Mouse (Mus musculus) neural tube, postnatal 0 days (tissue): ENCODE results near the gene Otub1. TPM values are rescaled to one million over a fixed set of nuclear protein-coding genes. Genes with fewer than 3 reads are reported as not detected.

Source experiments
- polyA plus RNA-seq: library from polyadenylated mRNA; unstranded; fragments of >200 nt; fragmentation: Nextera tagmentation; extraction: Ambion mirVana; gene quantifications from 2 replicates; pipeline ENCODE4 v1.2.1, GENCODE M21; 2015

Otub1 gene
- polyA plus RNA-seq: 253 and 254 TPM in 2 replicates

DNA sequence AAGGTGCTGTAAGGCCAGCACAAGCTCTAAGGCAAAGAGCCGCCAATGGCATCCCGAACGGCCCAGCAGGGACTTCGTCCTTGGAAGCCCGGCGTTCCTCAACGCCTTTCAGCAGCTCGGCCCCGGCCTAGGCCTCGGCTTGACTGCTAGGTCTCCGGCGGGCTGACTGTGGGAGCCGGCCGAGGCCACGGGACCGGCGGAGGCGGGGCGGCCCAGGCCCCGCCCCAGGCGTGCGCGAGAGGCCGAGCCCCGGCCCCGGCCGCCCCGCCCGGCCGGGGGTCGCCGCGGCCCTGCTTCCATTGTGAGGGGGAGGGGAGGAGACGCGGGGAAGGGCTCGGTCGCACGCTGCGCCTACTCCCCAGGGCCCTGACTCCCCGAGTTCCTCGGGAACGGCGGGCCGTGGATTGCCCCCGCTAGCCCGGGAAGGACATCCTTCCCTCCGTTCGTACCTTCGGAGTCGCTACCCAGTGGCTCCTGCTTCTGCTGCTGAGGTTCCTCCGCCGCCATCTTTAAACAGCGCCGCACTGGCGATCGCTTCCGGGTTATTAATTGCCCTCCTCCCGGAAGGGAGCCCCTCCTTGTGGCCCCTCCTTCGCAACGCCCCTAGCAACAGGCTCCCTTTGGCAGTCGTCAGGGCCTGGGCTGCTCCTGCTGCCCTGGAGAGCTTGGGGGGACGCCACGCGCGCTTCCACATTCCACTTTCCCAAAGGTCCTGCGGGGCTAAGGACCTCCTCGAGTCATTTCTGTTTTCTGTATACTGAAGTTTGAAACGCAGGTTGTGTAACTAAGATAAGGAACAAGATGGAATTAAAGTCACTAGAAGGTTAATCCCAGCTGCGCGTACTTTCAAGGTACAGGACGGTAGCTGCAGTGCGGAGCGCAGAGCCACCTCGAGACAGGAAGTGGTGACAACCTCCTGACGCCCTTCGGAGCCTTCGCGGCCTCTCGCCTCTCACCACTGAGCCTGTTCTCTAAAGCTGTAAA lies at the start of gene Otub1:
TSS of gene Otub1 (minus strand) at position 564 of the 984 bp plus-strand sequence.

DNA sequence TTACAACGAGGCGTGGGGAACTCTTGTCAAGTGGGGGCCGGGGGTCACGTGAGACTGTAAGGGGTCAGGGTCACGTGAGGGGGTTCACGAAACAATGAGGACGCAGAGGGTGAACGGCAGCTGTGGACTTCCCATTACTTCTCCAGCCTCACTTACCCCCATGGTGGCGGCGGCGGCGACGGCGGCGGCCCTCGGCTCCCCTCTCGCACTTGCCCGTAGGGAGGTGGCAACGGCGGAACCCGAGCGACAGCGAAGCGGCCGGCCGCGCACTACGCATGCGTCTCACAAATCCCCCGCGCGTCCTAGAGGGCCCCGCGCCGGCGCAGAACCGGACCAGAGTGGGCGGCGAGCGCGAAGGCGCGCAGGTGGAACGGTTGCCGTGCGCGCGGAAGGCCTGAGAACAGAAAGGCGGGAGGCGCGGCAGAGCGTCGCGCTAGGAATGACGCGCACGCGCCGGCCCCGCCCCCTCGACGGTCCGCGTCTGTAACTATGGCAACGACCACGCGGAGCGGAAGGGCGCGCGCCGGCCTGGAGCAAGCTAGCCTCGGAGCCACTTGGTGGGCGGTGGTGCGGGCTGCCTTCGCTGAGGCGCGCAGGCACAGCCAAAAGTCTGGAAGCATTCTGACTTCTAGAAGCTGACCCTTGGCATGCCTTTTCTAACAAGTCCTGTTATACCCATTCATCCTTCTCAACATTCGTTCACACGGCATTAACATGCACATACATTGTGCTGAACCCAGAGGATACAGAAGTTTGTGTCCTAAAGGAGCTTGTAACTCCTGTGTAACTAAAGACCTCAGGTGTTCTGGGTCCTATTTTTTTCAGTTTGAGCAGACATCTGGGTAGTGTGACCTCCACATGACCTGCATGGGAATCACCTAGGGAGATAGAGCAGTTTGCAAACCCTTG lies 34.9 kb upstream of the Otub1 start, which contains the start of gene Naa40:
TSS of gene Naa40 (minus strand) at position 402 of the 909 bp plus-strand sequence.

DNA sequence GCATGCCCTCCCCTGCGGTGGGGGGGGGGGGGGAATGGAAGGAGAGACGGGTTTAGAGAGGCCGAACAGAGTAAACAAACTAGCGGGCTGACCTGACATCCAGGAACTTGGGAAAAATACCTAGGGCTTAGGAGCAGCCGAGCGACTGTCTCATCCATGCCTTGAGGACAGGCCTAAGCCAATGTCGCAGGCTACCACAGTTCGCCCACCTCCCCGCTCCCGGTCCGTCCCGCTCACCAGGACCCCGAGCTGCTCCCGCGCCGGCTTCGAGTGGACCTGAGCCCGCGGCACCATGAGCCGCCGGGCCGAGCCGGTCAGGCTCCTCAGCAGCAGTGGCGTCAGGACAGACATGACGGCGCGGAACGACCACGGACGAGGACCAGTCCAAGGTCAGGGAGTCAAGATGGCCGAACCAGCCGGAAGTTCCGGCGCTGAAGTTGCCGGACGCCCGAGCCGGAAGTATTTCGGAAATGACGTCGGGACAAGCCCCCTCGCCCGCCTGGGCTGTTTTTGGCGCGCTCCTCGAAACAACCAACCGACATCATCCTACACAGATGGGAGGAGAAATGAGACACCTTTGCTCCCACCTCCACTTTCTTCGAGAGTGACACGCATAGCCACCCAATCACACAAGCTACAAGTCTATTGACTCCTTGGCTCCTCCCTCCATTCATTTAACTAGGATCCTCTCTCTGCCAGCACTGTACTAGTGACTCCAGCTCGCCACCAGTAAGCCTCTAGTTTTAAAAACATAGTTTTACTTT lies 11.2 kb upstream of the Otub1 start, which contains the start of gene Cox8a:
TSS of gene Cox8a (minus strand) at position 455 of the 764 bp plus-strand sequence.

Other genes starting within 250 kb of the Otub1 start
- gene Ppp1r14b, start 231.3 kb downstream of the Otub1 start, polyA plus RNA-seq: 132 and 173 TPM in 2 replicates
- 14.0 and 14.2 TPM in 2 replicates for gene Plcb3, start 229.8 kb downstream of the Otub1 start, polyA plus RNA-seq
- gene Fkbp2, start 225.8 kb downstream of the Otub1 start, polyA plus RNA-seq: 215 and 225 TPM in 2 replicates
- gene Vegfb, start 218.7 kb downstream of the Otub1 start, polyA plus RNA-seq: 117 and 140 TPM in 2 replicates
- 29.4 and 30.2 TPM in 2 replicates for gene Dnajc4, start 213.7 kb downstream of the Otub1 start, polyA plus RNA-seq
- gene Nudt22, start 210.2 kb downstream of the Otub1 start, polyA plus RNA-seq: 23.5 and 27.1 TPM in 2 replicates
- 24.7 and 28.5 TPM in 2 replicates for gene Trpt1, start 210.2 kb downstream of the Otub1 start, polyA plus RNA-seq
- 5.2 and 5.4 TPM in 2 replicates for gene Fermt3, start 186.8 kb downstream of the Otub1 start, polyA plus RNA-seq
- 143 and 152 TPM in 2 replicates for gene Stip1, start 166.3 kb downstream of the Otub1 start, polyA plus RNA-seq
- 6.0 and 8.2 TPM in 2 replicates for gene Macrod1, start 149.5 kb downstream of the Otub1 start, polyA plus RNA-seq
- gene Flrt1, start 100.6 kb downstream of the Otub1 start, polyA plus RNA-seq: 10.8 and 12.7 TPM in 2 replicates
- gene Cox8a, start 11.3 kb upstream of the Otub1 start, polyA plus RNA-seq: 2,257 and 2,346 TPM in 2 replicates
- 36.8 and 42.8 TPM in 2 replicates for gene Naa40, start 34.9 kb upstream of the Otub1 start, polyA plus RNA-seq
- gene Rcor2, start 61.0 kb upstream of the Otub1 start, polyA plus RNA-seq: 8.5 and 8.7 TPM in 2 replicates
- 40.8 and 43.0 TPM in 2 replicates for gene Mark2, start 135.5 kb upstream of the Otub1 start, polyA plus RNA-seq
- 20.2 and 26.9 TPM in 2 replicates for gene Spindoc, start 176.7 kb upstream of the Otub1 start, polyA plus RNA-seq
- 13.1 and 13.4 TPM in 2 replicates for gene 2700081O15Rik, start 211.3 kb upstream of the Otub1 start, polyA plus RNA-seq